Mouse (Mus musculus) hindbrain, embryonic 11.5 days (tissue): ENCODE measurements around the gene Slc25a51. TPM values are rescaled to one million over a fixed set of nuclear protein-coding genes. Genes with fewer than 3 reads are reported as not detected.

Experiments
- ATAC-seq: fragments of 200-750 bp; cut with Nextera tagmentation; 2 replicates; pipeline ENCODE4 v1.8.0; 2017; ENCODE audit warnings: mild to moderate bottlenecking, moderate TSS enrichment, moderate library complexity; ENCODE audit not compliant: low FRiP score
- DNase-seq: peaks from one replicate; pipeline ENCODE4 v3.0.0-alpha.2; 2015; ENCODE audit warnings: low spot score
- H3K27ac ChIP-seq: fragments of 300-500 bp; sonication (generic); 2 replicates; pipeline ENCODE4 v1.5.1; 2014; ENCODE audit warnings: mild to moderate bottlenecking, low read depth, low read length
- H3K27me3 ChIP-seq: fragments of 300-500 bp; sonication (generic); 2 replicates; pipeline ENCODE4 v1.6.1; 2014; ENCODE audit warnings: mild to moderate bottlenecking, low read length, moderate library complexity, mixed read lengths; ENCODE audit not compliant: control insufficient read depth, insufficient read depth
- H3K36me3 ChIP-seq: fragments of 300-500 bp; sonication (generic); 2 replicates; pipeline ENCODE4 v1.6.1; 2014; ENCODE audit warnings: mild to moderate bottlenecking, low read length, moderate library complexity, mixed read lengths; ENCODE audit not compliant: control insufficient read depth, insufficient read depth
- H3K4me1 ChIP-seq: fragments of 300-500 bp; sonication (generic); replicated peaks from 2 replicates; pipeline ENCODE4 v1.6.1; 2014; ENCODE audit warnings: low read length, mixed read lengths; ENCODE audit not compliant: control insufficient read depth, insufficient read depth
- H3K4me2 ChIP-seq: fragments of 300-500 bp; sonication (generic); replicated peaks from 2 replicates; pipeline ENCODE4 v1.6.1; 2014; ENCODE audit warnings: mild to moderate bottlenecking, low read depth, low read length
- H3K4me3 ChIP-seq: fragments of 300-500 bp; sonication (generic); 2 replicates; pipeline ENCODE4 v1.5.1; 2014; ENCODE audit warnings: low read depth, low read length
- H3K9ac ChIP-seq: fragments of 300-500 bp; sonication (generic); 2 replicates; pipeline ENCODE4 v1.6.1; 2014; ENCODE audit warnings: low read depth, low read length
- H3K9me3 ChIP-seq: fragments of 300-500 bp; sonication (generic); 2 replicates; pipeline ENCODE4 v1.6.1; 2016; ENCODE audit warnings: low read length; ENCODE audit not compliant: control insufficient read depth
- WGBS: fragments of 180-500 bp; shearing (Covaris S2); extraction: QIAGEN DNeasy Blood & Tissue Kit; methylation state at CpG from one replicate; pipeline ENCODE4 v1.1.7; 2014; 5-methylcytosine and 5-hydroxymethylcytosine counted together
- polyA plus RNA-seq: library from polyadenylated mRNA; unstranded; fragments of >200 nt; fragmentation: Nextera tagmentation; extraction: Ambion mirVana; gene quantifications from 2 replicates; pipeline ENCODE4 v1.2.1, GENCODE M21; 2014

Slc25a51 gene
- polyA plus RNA-seq, 1 experiment from 2014 or later = 73.3 TPM

GRCm38 (mm10) chr4:45445235-45445634 is 36.7 kb upstream of the Slc25a51 start:
- H3K4me3 ChIP-seq = no peak overlapping the region
- no peaks in the 10 kb centered on the region for H3K36me3 ChIP-seq
- DNase-seq (no peak), ATAC-seq (no peak)
- no peaks in the 10 kb centered on the region for H3K27me3 ChIP-seq
- no peak overlapping the region for H3K4me2 ChIP-seq
- no peak overlapping the region for H3K9ac ChIP-seq
- no peaks in the 10 kb centered on the region for H3K9me3 ChIP-seq
- H3K4me1 ChIP-seq = no peaks in the 10 kb centered on the region
- no peak overlapping the region for H3K27ac ChIP-seq
- 63% methylated on average over 3 of the region's 3 CpGs for WGBS

- no peaks in the 10 kb centered on the region for H3K9me3 ChIP-seq
- no peak overlapping the region for H3K4me3 ChIP-seq
- no peak for DNase-seq
- no peak for ATAC-seq
- no peaks in the 10 kb centered on the region; the same call in 1 of the 2 replicates for H3K4me1 ChIP-seq
- no peak overlapping the region for H3K4me2 ChIP-seq
- H3K36me3 ChIP-seq = no peaks in the 10 kb centered on the region
- no peak overlapping the region for H3K9ac ChIP-seq
- 44% methylated on average over 4 of the region's 4 CpGs for WGBS
- H3K27ac ChIP-seq = no peak overlapping the region
- no peaks in the 10 kb centered on the region for H3K27me3 ChIP-seq
These were observed 36.2 kb upstream of the Slc25a51 start for GRCm38 (mm10) chr4:45444813-45445212.

GRCm38 (mm10) chr4:45443652-45444051 is 35.1 kb upstream of the Slc25a51 start:
- Histone ChIP-seq H3K4me1 (peaks cover 2% of the 10 kb centered on the region; the same call in 1 of the 2 replicates), H3K9ac (no peak overlapping the region), H3K4me3 (no peak overlapping the region), H3K27me3 (no peaks in the 10 kb centered on the region), H3K36me3 (no peaks in the 10 kb centered on the region), H3K27ac (no peak overlapping the region), H3K9me3 (no peaks in the 10 kb centered on the region), H3K4me2 (no peak overlapping the region)
- DNase-seq (no peak), ATAC-seq (no peak)
- WGBS = 78% methylated on average over 7 of the region's 7 CpGs

- Histone ChIP-seq H3K9me3 (no peaks in the 10 kb centered on the region), H3K27ac (no peak overlapping the region), H3K4me1 (peaks cover 6% of the 10 kb centered on the region; the same call in 1 of the 2 replicates), H3K4me3 (no peak overlapping the region), H3K27me3 (no peaks in the 10 kb centered on the region), H3K36me3 (no peaks in the 10 kb centered on the region), H3K4me2 (no peak overlapping the region), H3K9ac (no peak overlapping the region)
- 78% methylated on average over 3 of the region's 3 CpGs for WGBS
- DNase-seq = no peak
- no peak for ATAC-seq
These were observed 33.7 kb upstream of the Slc25a51 start for GRCm38 (mm10) chr4:45442237-45442636.

GRCm38 (mm10) chr4:45441778-45442177 is 33.2 kb upstream of the Slc25a51 start:
- Histone ChIP-seq H3K9ac (no peak overlapping the region), H3K27ac (no peak overlapping the region), H3K4me2 (no peak overlapping the region), H3K4me1 (peaks cover 6% of the 10 kb centered on the region; the same call in 1 of the 2 replicates), H3K36me3 (no peaks in the 10 kb centered on the region), H3K9me3 (no peaks in the 10 kb centered on the region), H3K4me3 (no peak overlapping the region), H3K27me3 (no peaks in the 10 kb centered on the region)
- ATAC-seq (no peak), DNase-seq (no peak)
- WGBS = 53% methylated on average over 1 of the region's 1 CpGs

- DNase-seq (peak; percentile 42), ATAC-seq (peak; percentile 50; the same call in 1 of the 2 replicates)
- peaks cover 12% of the 10 kb centered on the region for H3K4me1 ChIP-seq
- WGBS = 31% methylated on average over 5 of the region's 5 CpGs
- no peak overlapping the region for H3K9ac ChIP-seq
- H3K27me3 ChIP-seq = no peaks in the 10 kb centered on the region
- H3K27ac ChIP-seq = peak overlapping the region; percentile 67
- H3K4me3 ChIP-seq = no peak overlapping the region
- no peak overlapping the region for H3K4me2 ChIP-seq
- H3K36me3 ChIP-seq = no peaks in the 10 kb centered on the region
- H3K9me3 ChIP-seq = no peaks in the 10 kb centered on the region
These were observed 30.7 kb upstream of the Slc25a51 start for GRCm38 (mm10) chr4:45439281-45439680.

GRCm38 (mm10) chr4:45437010-45437409 is 28.4 kb upstream of the Slc25a51 start:
- whole genome bisulfite sequencing = 36% methylated on average over 3 of the region's 3 CpGs
- ATAC-seq (no peak), DNase-seq (no peak)
- Histone ChIP-seq H3K4me3 (no peak overlapping the region), H3K9ac (no peak overlapping the region), H3K36me3 (no peaks in the 10 kb centered on the region), H3K27me3 (no peaks in the 10 kb centered on the region), H3K9me3 (no peaks in the 10 kb centered on the region), H3K4me2 (no peak overlapping the region), H3K27ac (no peak overlapping the region; the same call in 1 of the 2 replicates), H3K4me1 (peaks cover 16% of the 10 kb centered on the region)

GRCm38 (mm10) chr4:45436383-45436913 is 27.9 kb upstream of the Slc25a51 start:
- WGBS = 61% methylated on average over 7 of the region's 7 CpGs
- peak; percentile 37; the same call in 1 of the 2 replicates for ATAC-seq
- Histone ChIP-seq H3K36me3 (no peaks in the 10 kb centered on the region), H3K9me3 (no peaks in the 10 kb centered on the region), H3K27me3 (no peaks in the 10 kb centered on the region), H3K27ac (peak overlapping the region; percentile 67), H3K9ac (no peak overlapping the region), H3K4me3 (no peak overlapping the region), H3K4me1 (peaks cover 16% of the 10 kb centered on the region), H3K4me2 (no peak overlapping the region)
- DNase-seq = no peak

GRCm38 (mm10) chr4:45435899-45436298 is 27.3 kb upstream of the Slc25a51 start:
- 48% methylated on average over 2 of the region's 2 CpGs for WGBS
- no peak overlapping the region for H3K4me3 ChIP-seq
- ATAC-seq = no peak

More at GRCm38 (mm10) chr4:45435899-45436298, 27.3 kb upstream of the Slc25a51 start:
- no peaks in the 10 kb centered on the region for H3K9me3 ChIP-seq
- H3K36me3 ChIP-seq = no peaks in the 10 kb centered on the region
- H3K27ac ChIP-seq = peak overlapping the region; percentile 56; the same call in 1 of the 2 replicates
- no peak overlapping the region for H3K9ac ChIP-seq
- no peaks in the 10 kb centered on the region for H3K27me3 ChIP-seq
- H3K4me2 ChIP-seq = no peak overlapping the region
- DNase-seq = no peak
- H3K4me1 ChIP-seq = peaks cover 16% of the 10 kb centered on the region
